Mouse (Mus musculus) embryonic facial prominence, embryonic 15.5 days (tissue): ENCODE measurements around the gene Klhl9. TPM values are rescaled to one million over a fixed set of nuclear protein-coding genes. Genes with fewer than 3 reads are reported as not detected.

Experiments
- ATAC-seq: fragments of 200-750 bp; cut with Nextera tagmentation; 2 replicates; pipeline ENCODE4 v1.8.0; 2017; ENCODE audit warnings: low read depth, moderate TSS enrichment; ENCODE audit not compliant: insufficient number of reproducible peaks, low FRiP score, low TSS enrichment
- H3K27ac ChIP-seq: fragments of 300-500 bp; sonication (generic); replicated peaks from 2 replicates; pipeline ENCODE4 v1.5.1; 2015; ENCODE audit warnings: mild to moderate bottlenecking, inconsistent platforms
- H3K27me3 ChIP-seq: fragments of 300-500 bp; sonication (generic); 2 replicates; pipeline ENCODE4 v1.6.1; 2015; ENCODE audit warnings: inconsistent platforms
- H3K36me3 ChIP-seq: fragments of 300-500 bp; sonication (generic); 2 replicates; pipeline ENCODE4 v1.6.1; 2015; ENCODE audit warnings: mild to moderate bottlenecking, inconsistent platforms
- H3K4me1 ChIP-seq: fragments of 300-500 bp; sonication (generic); 2 replicates; pipeline ENCODE4 v1.6.1; 2015; ENCODE audit warnings: inconsistent platforms
- H3K4me2 ChIP-seq: fragments of 300-500 bp; sonication (generic); replicated peaks from 2 replicates; pipeline ENCODE4 v1.6.1; 2015; ENCODE audit warnings: mild to moderate bottlenecking, inconsistent platforms
- H3K4me3 ChIP-seq: fragments of 300-500 bp; sonication (generic); replicated peaks from 2 replicates; pipeline ENCODE4 v1.5.1; 2015; ENCODE audit warnings: mild to moderate bottlenecking, inconsistent platforms
- H3K9ac ChIP-seq: fragments of 300-500 bp; sonication (generic); 2 replicates; pipeline ENCODE4 v1.6.1; 2015; ENCODE audit warnings: inconsistent platforms
- H3K9me3 ChIP-seq: fragments of 300-500 bp; sonication (generic); replicated peaks from 2 replicates; pipeline ENCODE4 v1.6.1; 2016; ENCODE audit warnings: inconsistent platforms
- WGBS: fragments of 180-500 bp; shearing (Covaris S2); methylation state at CpG from one replicate; pipeline ENCODE4 v1.1.7; 2015; 5-methylcytosine and 5-hydroxymethylcytosine counted together
- polyA plus RNA-seq: library from polyadenylated mRNA; unstranded; fragments of >200 nt; fragmentation: Nextera tagmentation; extraction: Ambion mirVana; gene quantifications from 2 replicates; pipeline ENCODE4 v1.2.1, GENCODE M21; 2015

The Klhl9 gene
- polyA plus RNA-seq, 1 experiment from 2014 or later = 90.9 TPM

GRCm38 (mm10) chr4:88707128-88707826 lies 15.0 kb downstream of the Klhl9 start:
- Histone ChIP-seq H3K9ac (no peak overlapping the region), H3K36me3 (no peaks in the 10 kb centered on the region), H3K27ac (no peak overlapping the region), H3K4me1 (no peaks in the 10 kb centered on the region), H3K4me2 (no peak overlapping the region), H3K4me3 (no peak overlapping the region), H3K9me3 (no peaks in the 10 kb centered on the region), H3K27me3 (no peaks in the 10 kb centered on the region)
- no peak for ATAC-seq
- WGBS = 82% methylated on average over 1 of the region's 1 CpGs

DNA sequence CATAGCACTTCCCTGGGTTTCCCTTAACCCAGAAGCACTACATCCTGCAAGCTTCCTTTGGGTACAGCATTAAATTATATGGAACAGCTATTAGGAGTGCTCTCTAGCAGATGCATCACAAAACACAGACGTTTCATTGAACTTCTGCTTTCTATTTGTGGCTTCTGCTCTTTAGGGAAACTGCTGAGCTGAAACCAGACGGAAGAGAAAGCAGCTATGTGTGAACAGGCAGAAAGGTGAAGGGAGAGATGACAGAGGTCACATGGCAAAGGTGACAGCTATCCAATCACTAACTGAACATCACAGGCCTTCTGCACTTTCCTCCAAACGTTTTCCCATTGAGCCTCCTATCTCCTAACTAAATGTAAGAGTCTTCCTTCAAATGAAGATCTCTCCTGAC lies 16.3 kb downstream of the Klhl9 start:
- WGBS = 24% methylated on average over 3 of the region's 3 CpGs
- Histone ChIP-seq H3K36me3 (no peaks in the 10 kb centered on the region), H3K4me2 (no peak overlapping the region), H3K9me3 (no peaks in the 10 kb centered on the region), H3K27me3 (no peaks in the 10 kb centered on the region), H3K27ac (no peak overlapping the region), H3K4me3 (no peak overlapping the region), H3K4me1 (no peaks in the 10 kb centered on the region), H3K9ac (no peak overlapping the region)
- ATAC-seq = no peak

GRCm38 (mm10) chr4:88699301-88699700 lies 23.0 kb downstream of the Klhl9 start:
- Histone ChIP-seq H3K27me3 (0 out of 2 replicates have a peak, but pooled peaks cover 4% of the 10 kb centered on the region), H3K27ac (no peak overlapping the region), H3K4me3 (no peak overlapping the region), H3K9ac (no peak overlapping the region), H3K36me3 (no peaks in the 10 kb centered on the region), H3K4me1 (no peaks in the 10 kb centered on the region), H3K9me3 (no peaks in the 10 kb centered on the region), H3K4me2 (no peak overlapping the region)
- ATAC-seq = no peak
- WGBS = 43% methylated on average over 1 of the region's 1 CpGs

GRCm38 (mm10) chr4:88698781-88699180 lies 23.5 kb downstream of the Klhl9 start:
- H3K9me3 ChIP-seq = no peaks in the 10 kb centered on the region
- H3K27me3 ChIP-seq = 0 out of 2 replicates have a peak, but pooled peaks cover 4% of the 10 kb centered on the region
- 71% methylated on average over 5 of the region's 5 CpGs for WGBS
- no peak overlapping the region for H3K4me2 ChIP-seq
- H3K9ac ChIP-seq = no peak overlapping the region
- no peak overlapping the region for H3K27ac ChIP-seq
- no peaks in the 10 kb centered on the region for H3K4me1 ChIP-seq
- no peaks in the 10 kb centered on the region for H3K36me3 ChIP-seq
- ATAC-seq = no peak
- no peak overlapping the region for H3K4me3 ChIP-seq

- H3K4me1 ChIP-seq = no peaks in the 10 kb centered on the region
- ATAC-seq = no peak
- 80% methylated on average over 4 of the region's 4 CpGs for WGBS
These were observed 24.5 kb downstream of the Klhl9 start for GRCm38 (mm10) chr4:88697753-88698152.

GRCm38 (mm10) chr4:88697108-88697507 lies 25.2 kb downstream of the Klhl9 start:
- no peak overlapping the region for H3K27ac ChIP-seq
- H3K4me2 ChIP-seq = no peak overlapping the region
- no peaks in the 10 kb centered on the region for H3K9me3 ChIP-seq
- 61% methylated on average over 6 of the region's 6 CpGs for WGBS
- H3K36me3 ChIP-seq = no peaks in the 10 kb centered on the region
- H3K4me1 ChIP-seq = no peaks in the 10 kb centered on the region
- H3K4me3 ChIP-seq = no peak overlapping the region
- ATAC-seq = no peak
- no peak overlapping the region for H3K9ac ChIP-seq
- H3K27me3 ChIP-seq = 0 out of 2 replicates have a peak, but pooled peaks cover 4% of the 10 kb centered on the region

More at GRCm38 (mm10) chr4:88697753-88698152, 24.5 kb downstream of the Klhl9 start:
- H3K27ac ChIP-seq = no peak overlapping the region
- H3K4me2 ChIP-seq = no peak overlapping the region
- H3K9me3 ChIP-seq = no peaks in the 10 kb centered on the region
- no peaks in the 10 kb centered on the region for H3K36me3 ChIP-seq
- H3K27me3 ChIP-seq = 0 out of 2 replicates have a peak, but pooled peaks cover 4% of the 10 kb centered on the region
- H3K9ac ChIP-seq = no peak overlapping the region
- no peak overlapping the region for H3K4me3 ChIP-seq

DNA sequence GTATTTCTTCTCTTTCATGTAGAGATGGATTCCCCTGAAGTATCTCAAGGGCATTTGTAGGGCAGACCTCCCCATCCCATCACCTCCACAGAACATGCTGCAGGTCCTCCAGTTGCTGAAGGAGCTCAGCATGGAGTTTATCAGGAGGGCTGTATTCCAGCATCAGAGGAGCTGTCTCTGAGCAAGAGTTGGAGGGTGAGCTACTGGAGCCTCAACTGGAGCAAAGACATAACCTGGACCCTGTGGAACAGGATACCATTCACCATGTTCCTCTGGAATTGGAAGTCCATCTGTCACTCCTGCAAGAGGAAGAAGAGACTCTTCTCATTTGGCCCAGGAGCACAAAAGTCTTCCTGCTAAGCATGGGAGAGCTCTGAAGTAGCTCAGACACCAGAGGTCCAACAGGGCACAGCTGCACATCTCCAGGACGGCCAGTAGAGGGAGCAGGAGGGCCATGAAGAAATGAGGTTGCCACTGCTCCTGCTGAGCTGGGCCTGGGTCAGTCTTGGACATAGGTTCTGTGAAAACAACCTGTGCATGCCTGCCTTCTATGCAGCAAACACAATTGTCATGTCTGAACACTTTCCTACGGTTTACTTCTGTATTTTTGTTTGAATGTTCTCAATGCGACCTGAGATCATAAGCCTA lies 25.9 kb downstream of the Klhl9 start:
- H3K36me3 ChIP-seq = no peaks in the 10 kb centered on the region
- WGBS = 18% methylated on average over 3 of the region's 3 CpGs
- 0 out of 2 replicates have a peak, but pooled peaks cover 4% of the 10 kb centered on the region for H3K27me3 ChIP-seq
- no peak overlapping the region for H3K4me3 ChIP-seq
- no peaks in the 10 kb centered on the region for H3K4me1 ChIP-seq
- no peak overlapping the region for H3K9ac ChIP-seq
- 0 out of 2 replicates have a peak, but pooled peaks have one; percentile 34 for ATAC-seq
- no peak overlapping the region for H3K27ac ChIP-seq
- H3K9me3 ChIP-seq = no peaks in the 10 kb centered on the region
- no peak overlapping the region for H3K4me2 ChIP-seq

DNA sequence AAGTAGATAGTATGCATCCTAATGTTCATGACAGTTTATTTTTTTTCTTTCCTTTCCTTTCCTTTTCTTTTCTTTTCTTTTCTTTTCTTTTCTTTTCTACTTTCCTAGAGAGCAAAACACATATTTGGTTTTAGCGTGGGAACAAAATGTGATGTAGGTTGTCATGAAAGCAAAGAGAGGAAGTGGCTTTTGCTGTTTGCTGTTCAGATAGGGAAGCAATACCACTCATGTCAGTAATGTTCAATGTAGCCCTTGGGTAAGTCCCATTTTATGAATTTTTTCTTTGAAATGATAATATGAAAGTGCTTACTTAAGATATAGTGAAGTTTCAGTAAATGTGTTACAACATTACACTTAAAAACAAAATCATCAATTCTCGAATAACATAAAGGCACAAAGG lies 28.9 kb downstream of the Klhl9 start:
- no peak for ATAC-seq
- Histone ChIP-seq H3K4me3 (no peak overlapping the region), H3K9me3 (no peaks in the 10 kb centered on the region), H3K4me2 (no peak overlapping the region), H3K27me3 (0 out of 2 replicates have a peak, but pooled peaks cover 4% of the 10 kb centered on the region), H3K36me3 (no peaks in the 10 kb centered on the region), H3K4me1 (no peaks in the 10 kb centered on the region), H3K27ac (no peak overlapping the region), H3K9ac (no peak overlapping the region)
- 82% methylated on average over 2 of the region's 2 CpGs for WGBS

GRCm38 (mm10) chr4:88692537-88692936 lies 29.7 kb downstream of the Klhl9 start:
- Histone ChIP-seq H3K9me3 (no peaks in the 10 kb centered on the region), H3K9ac (no peak overlapping the region), H3K36me3 (no peaks in the 10 kb centered on the region), H3K27ac (no peak overlapping the region), H3K4me1 (no peaks in the 10 kb centered on the region), H3K27me3 (0 out of 2 replicates have a peak, but pooled peaks cover 4% of the 10 kb centered on the region), H3K4me2 (no peak overlapping the region), H3K4me3 (no peak overlapping the region)
- whole genome bisulfite sequencing = 74% methylated on average over 1 of the region's 1 CpGs
- ATAC-seq = no peak

DNA sequence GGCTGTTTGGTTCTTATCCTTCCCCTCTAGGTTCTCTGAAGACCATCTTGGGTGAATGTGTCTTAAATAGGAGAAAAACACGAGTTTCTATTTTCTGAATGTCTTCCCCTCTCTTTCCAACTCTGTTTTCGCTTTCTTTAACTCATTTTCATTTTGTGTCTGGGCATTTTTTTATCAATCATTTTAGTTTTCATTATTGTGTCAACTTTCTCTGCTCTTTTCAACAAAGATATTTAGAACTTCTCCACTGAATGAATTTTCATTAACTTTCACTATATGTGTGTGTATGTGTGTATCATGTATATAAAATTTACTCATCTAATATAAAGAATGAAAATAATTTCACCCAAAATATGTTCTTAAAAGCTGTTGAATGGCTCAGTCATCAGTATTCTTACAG lies 31.0 kb downstream of the Klhl9 start, which contains the start of gene Ifnab:
Ifnab (minus strand) TSS at position 101 of the 400 bp plus-strand sequence.
- H3K4me2 ChIP-seq = no peak within 1 kb of the TSS
- no peaks in the 10 kb centered on the region for H3K9me3 ChIP-seq
- H3K4me3 ChIP-seq = no peak within 1 kb of the TSS
- 0 out of 2 replicates have a peak, but pooled peaks cover 2% of the 10 kb centered on the region for H3K27me3 ChIP-seq
- no peaks in the 10 kb centered on the region for H3K4me1 ChIP-seq
- no peak within 1 kb of the TSS for H3K9ac ChIP-seq
- H3K36me3 ChIP-seq = no peaks in the 10 kb centered on the region
- ATAC-seq = no peak
- no peak within 1 kb of the TSS for H3K27ac ChIP-seq
- WGBS = 74% methylated on average over 2 of the region's 2 CpGs

DNA sequence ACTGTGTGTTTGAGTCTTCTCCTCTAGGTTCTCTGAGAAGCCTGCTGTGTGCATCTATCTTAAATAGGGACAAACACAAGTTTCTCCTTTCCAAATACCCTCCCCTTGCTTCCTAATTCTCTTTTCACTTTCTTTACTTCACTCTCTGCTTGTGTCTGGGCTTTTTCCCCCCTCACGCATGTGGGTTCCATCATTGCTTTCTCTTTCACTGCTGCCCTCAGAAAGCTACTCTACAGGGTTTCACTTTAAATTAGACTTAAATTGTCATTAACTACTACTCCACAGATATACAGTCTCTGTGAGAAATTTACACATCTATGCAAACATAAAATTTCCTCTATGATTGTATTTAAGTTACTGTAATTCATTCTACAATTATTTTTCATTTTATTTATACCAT lies 38.5 kb downstream of the Klhl9 start, which contains the start of gene Ifna2:
Ifna2 (minus strand) TSS at position 101 of the 400 bp plus-strand sequence.
- WGBS = 90% methylated on average over 1 of the region's 1 CpGs
- Histone ChIP-seq H3K4me1 (no peaks in the 10 kb centered on the region), H3K27me3 (no peaks in the 10 kb centered on the region), H3K9me3 (no peaks in the 10 kb centered on the region), H3K4me2 (no peak within 1 kb of the TSS), H3K4me3 (no peak within 1 kb of the TSS), H3K36me3 (no peaks in the 10 kb centered on the region), H3K9ac (no peak within 1 kb of the TSS), H3K27ac (no peak within 1 kb of the TSS)
- no peak for ATAC-seq
